Mouse (Mus musculus) C2C12 (cell line): ENCODE measurements at regions not wholly inside any gene's neighbourhood (a gene's known extent, or its start where the extent isn't known, plus 50 kb on each side); places are given as distances from the start of the nearest gene placed in this dataset.

Experiments used
- H3K27me3 ChIP-seq: one replicate; pipeline ENCODE4 v1.6.1; 2011; ENCODE audit not compliant: control insufficient read depth, insufficient read depth, insufficient read length
- H3K36me3 ChIP-seq: one replicate; pipeline ENCODE4 v1.6.1; 2011; ENCODE audit not compliant: control insufficient read depth, insufficient read depth
- H3K4me3 ChIP-seq: one replicate; pipeline ENCODE4 v1.5.1; 2011; ENCODE audit warnings: mild to moderate bottlenecking, control low read depth; ENCODE audit not compliant: poor library complexity, insufficient read depth, severe bottlenecking
- H3K79me2 ChIP-seq: one replicate; pipeline ENCODE4 v1.6.1; 2011; ENCODE audit not compliant: control insufficient read depth, insufficient read depth
- H3K79me3 ChIP-seq: one replicate; pipeline ENCODE4 v1.6.1; 2011; ENCODE audit warnings: low read depth, control low read depth
- H3ac ChIP-seq: one replicate; pipeline ENCODE3; 2011; ENCODE audit warnings: low read depth; ENCODE audit not compliant: control insufficient read depth, insufficient read length
- CEBPB ChIP-seq: IDR thresholded peaks from one replicate; pipeline ENCODE4 v1.6.1; 2011; ENCODE audit warnings: low read depth, mild to moderate bottlenecking, control low read depth, moderate library complexity
- CTCF ChIP-seq: IDR thresholded peaks from one replicate; pipeline ENCODE4 v1.5.1; 2011; ENCODE audit not compliant: control insufficient read depth, insufficient read depth, insufficient read length
- FOSL1 ChIP-seq: IDR thresholded peaks from one replicate; pipeline ENCODE4 v1.8.0; 2011; ENCODE audit warnings: mild to moderate bottlenecking, low read length; ENCODE audit not compliant: poor library complexity, insufficient read depth, severe bottlenecking
- MAX ChIP-seq: IDR thresholded peaks from one replicate; pipeline ENCODE4 v1.6.1; 2011; ENCODE audit warnings: mild to moderate bottlenecking, control low read depth
- MYOD1 ChIP-seq: IDR thresholded peaks from one replicate; pipeline ENCODE4 v1.6.1; 2011; ENCODE audit warnings: low read depth; ENCODE audit not compliant: control insufficient read depth, insufficient read length
- MYOG ChIP-seq: IDR thresholded peaks from one replicate; pipeline ENCODE4 v1.6.1; 2011; ENCODE audit not compliant: control insufficient read depth, insufficient read length; ENCODE audit errors: extremely low read depth
- USF1 ChIP-seq: IDR thresholded peaks from one replicate; pipeline ENCODE4 v1.6.1; 2011; ENCODE audit warnings: low read depth, mild to moderate bottlenecking, control low read depth, moderate library complexity

- H3K79me3 ChIP-seq: no peaks in the 10 kb centered on the region
- H3K4me3 ChIP-seq: no peak overlapping the region
- TF ChIP-seq USF1: no peak
- no peak for TF ChIP-seq CEBPB
- TF ChIP-seq CTCF: no peak
- TF ChIP-seq MAX: no peak
- no peak for TF ChIP-seq MYOD1
- no peak for TF ChIP-seq FOSL1
- TF ChIP-seq MYOG: no peak
- H3K27me3 ChIP-seq: no peaks in the 10 kb centered on the region
- H3K36me3 ChIP-seq: no peaks in the 10 kb centered on the region
- no peak overlapping the region for H3ac ChIP-seq
- no peaks in the 10 kb centered on the region for H3K79me2 ChIP-seq
Measured at GRCm38 (mm10) chr12:7777220-7778055, 200.0 kb upstream of the Apob start.

- no peaks in the 10 kb centered on the region for H3K27me3 ChIP-seq
- TF ChIP-seq USF1: no peak
- no peak for TF ChIP-seq FOSL1
- TF ChIP-seq MYOD1: no peak
- no peak for TF ChIP-seq MAX
- TF ChIP-seq MYOG: no peak
- no peak for TF ChIP-seq CTCF
- TF ChIP-seq CEBPB: no peak
- no peaks in the 10 kb centered on the region for H3K36me3 ChIP-seq
- H3K79me3 ChIP-seq: no peaks in the 10 kb centered on the region
- H3K4me3 ChIP-seq: no peak overlapping the region
- no peaks in the 10 kb centered on the region for H3K79me2 ChIP-seq
- H3ac ChIP-seq: no peak overlapping the region
Measured at GRCm38 (mm10) chr12:7778056-7778440, 199.4 kb upstream of the Apob start.

GRCm38 (mm10) chr12:7816616-7817015 lies 160.8 kb upstream of the Apob start:
- Histone ChIP-seq H3K79me3 (no peaks in the 10 kb centered on the region), H3K36me3 (no peaks in the 10 kb centered on the region), H3K27me3 (no peaks in the 10 kb centered on the region), H3K4me3 (no peak overlapping the region), H3K79me2 (no peaks in the 10 kb centered on the region), H3ac (no peak overlapping the region)
- no peak for TF ChIP-seq FOSL1
- TF ChIP-seq MYOD1: no peak
- TF ChIP-seq MAX: no peak
- TF ChIP-seq CTCF: no peak
- TF ChIP-seq CEBPB: no peak
- no peak for TF ChIP-seq MYOG
- TF ChIP-seq USF1: no peak

- Histone ChIP-seq H3K79me3 (no peaks in the 10 kb centered on the region), H3K27me3 (no peaks in the 10 kb centered on the region), H3K4me3 (no peak overlapping the region), H3K36me3 (no peaks in the 10 kb centered on the region), H3K79me2 (no peaks in the 10 kb centered on the region), H3ac (no peak overlapping the region)
- TF ChIP-seq MYOD1 (no peak), MAX (no peak), MYOG (no peak), CEBPB (no peak), USF1 (no peak), FOSL1 (no peak), CTCF (no peak)
Measured at GRCm38 (mm10) chr12:7820006-7820704, 157.3 kb upstream of the Apob start.

- TF ChIP-seq MYOG (no peak), MAX (no peak), MYOD1 (no peak), CTCF (no peak), CEBPB (no peak), USF1 (no peak), FOSL1 (no peak)
- Histone ChIP-seq H3K36me3 (no peaks in the 10 kb centered on the region), H3K79me2 (no peaks in the 10 kb centered on the region), H3K79me3 (no peaks in the 10 kb centered on the region), H3ac (no peak overlapping the region), H3K27me3 (no peaks in the 10 kb centered on the region), H3K4me3 (no peak overlapping the region)
Measured at GRCm38 (mm10) chr12:7820718-7821117, 156.7 kb upstream of the Apob start.
